Mouse (Mus musculus) urinary bladder, postnatal 4 days (tissue): ENCODE measurements around the gene Trappc6a.
"Not testable (repeated sequence)": the region's sequence is repeated elsewhere in the genome, so short reads cannot be mapped to it uniquely, and the experiment has no call there.

ENCODE experiments used
- DNase-seq, 2 experiments: peaks; one replicate each; pipeline ENCODE4 v3.0.0; 2021 to 2022; ENCODE audit warnings: low spot score in 2 of 2

The Trappc6a gene

GRCm38 (mm10) chr7:19489525-19489924 is 18.7 kb upstream of the Trappc6a start:
- no peak for DNase-seq

GRCm38 (mm10) chr7:19491731-19492130 is 16.5 kb upstream of the Trappc6a start:
- no peak for DNase-seq

GRCm38 (mm10) chr7:19494751-19495474 is 13.3 kb upstream of the Trappc6a start:
- DNase-seq: no peak

GRCm38 (mm10) chr7:19495521-19496213 is 12.5 kb upstream of the Trappc6a start:
- DNase-seq: peak in 1 of 2 experiments; percentile 79

GRCm38 (mm10) chr7:19496214-19496555 is 12.0 kb upstream of the Trappc6a start:
- no peak for DNase-seq

GRCm38 (mm10) chr7:19498326-19498725 is 9.9 kb upstream of the Trappc6a start:
- no peak for DNase-seq

- no peak for DNase-seq
Observed at GRCm38 (mm10) chr7:19500420-19501363, 7.5 kb upstream of the Trappc6a start.

GRCm38 (mm10) chr7:19501658-19502057 is 6.5 kb upstream of the Trappc6a start:
- no peak for DNase-seq

GRCm38 (mm10) chr7:19503481-19504068 is 4.6 kb upstream of the Trappc6a start:
- DNase-seq: no peak

- no peak for DNase-seq
Observed at GRCm38 (mm10) chr7:19506326-19506725, 1.9 kb upstream of the Trappc6a start.

GRCm38 (mm10) chr7:19506969-19507611 is 1.1 kb upstream of the Trappc6a start:
- DNase-seq: no peak

GRCm38 (mm10) chr7:19507612-19507981 is 598 bp upstream of the Trappc6a start:
- DNase-seq: no peak

- no peak for DNase-seq
Observed at GRCm38 (mm10) chr7:19508924-19509568, 851 bp downstream of the Trappc6a start.

GRCm38 (mm10) chr7:19509786-19510185 is 1.6 kb downstream of the Trappc6a start:
- no peak for DNase-seq

GRCm38 (mm10) chr7:19511934-19512333 is 3.7 kb downstream of the Trappc6a start:
- DNase-seq: not testable (repeated sequence)

- no peak for DNase-seq
Observed at GRCm38 (mm10) chr7:19512353-19512752, 4.2 kb downstream of the Trappc6a start.

- DNase-seq: no peak
Observed at GRCm38 (mm10) chr7:19517652-19518365, 9.6 kb downstream of the Trappc6a start, which contains the start of gene Nkpd1. Gene Nkpd1, plus strand, starts transcription at chr7:19517838.

GRCm38 (mm10) chr7:19520032-19520431 is 11.8 kb downstream of the Trappc6a start:
- no peak for DNase-seq

- DNase-seq: no peak
Observed at GRCm38 (mm10) chr7:19523017-19523756, 15.0 kb downstream of the Trappc6a start.
